Mouse (Mus musculus) myocyte (in vitro differentiated cells): ENCODE data around the gene Btaf1. TPM values are rescaled to one million over a fixed set of nuclear protein-coding genes. Genes with fewer than 3 reads are reported as not detected.
"Not testable (repeated sequence)": the region's sequence is repeated elsewhere in the genome, so short reads cannot be mapped to it uniquely, and the experiment has no call there.

Experiments used
- H3K27me3 ChIP-seq: one replicate; pipeline ENCODE4 v1.6.1; 2011; ENCODE audit not compliant: control insufficient read depth, insufficient read depth, insufficient read length
- H3K36me3 ChIP-seq: one replicate; pipeline ENCODE4 v1.6.1; 2011; ENCODE audit not compliant: control insufficient read depth, insufficient read depth
- H3K4me2 ChIP-seq: one replicate; pipeline ENCODE4 v1.6.1; 2011; ENCODE audit warnings: low read depth, control low read depth
- H3K4me3 ChIP-seq: one replicate; pipeline ENCODE4 v1.5.1; 2011; ENCODE audit warnings: mild to moderate bottlenecking, control low read depth, moderate library complexity
- H3K79me2 ChIP-seq: one replicate; pipeline ENCODE4 v1.6.1; 2011; ENCODE audit not compliant: control insufficient read depth, insufficient read depth
- H3ac ChIP-seq: one replicate; pipeline ENCODE4 v1.6.1; 2011; ENCODE audit not compliant: control insufficient read depth, insufficient read length
- CEBPB ChIP-seq: IDR thresholded peaks from 2 replicates; pipeline ENCODE4 v1.6.1; 2011; ENCODE audit warnings: mild to moderate bottlenecking, moderate library complexity; ENCODE audit not compliant: poor library complexity, insufficient read depth, severe bottlenecking
- E2F4 ChIP-seq: IDR thresholded peaks from one replicate; pipeline ENCODE4 v1.6.1; 2011; ENCODE audit warnings: mild to moderate bottlenecking, control low read depth, moderate library complexity; ENCODE audit not compliant: insufficient read depth
- MAX ChIP-seq: IDR thresholded peaks from one replicate; pipeline ENCODE4 v1.6.1; 2011; ENCODE audit warnings: low read depth, mild to moderate bottlenecking, control low read depth
- MYOD1 ChIP-seq, 3 experiments: IDR thresholded peaks; one replicate each; pipeline ENCODE4 v1.6.1; 2011; ENCODE audit warnings: control low read depth in 2 of 3, low read depth in 2 of 3, mild to moderate bottlenecking in 2 of 3, moderate library complexity in 1 of 3; ENCODE audit not compliant: insufficient read length in 2 of 3, control insufficient read depth in 1 of 3
- MYOG ChIP-seq, 3 experiments: IDR thresholded peaks; one replicate each; pipeline ENCODE4 v1.6.1; 2011; ENCODE audit warnings: control low read depth in 2 of 3, low read depth in 2 of 3, mild to moderate bottlenecking in 2 of 3; ENCODE audit not compliant: insufficient read length in 2 of 3, control insufficient read depth in 1 of 3, insufficient read depth in 1 of 3
- POLR2A ChIP-seq: IDR thresholded peaks from one replicate; pipeline ENCODE4 v1.6.1; 2011; ENCODE audit warnings: low read depth, mild to moderate bottlenecking, control low read depth, moderate library complexity; ENCODE audit not compliant: insufficient read length
- POLR2AphosphoS2 ChIP-seq: IDR thresholded peaks from one replicate; pipeline ENCODE4 v1.6.1; 2011; ENCODE audit warnings: low read depth, control low read depth; ENCODE audit not compliant: insufficient read length
- REST ChIP-seq: IDR thresholded peaks from one replicate; pipeline ENCODE4 v1.6.1; 2011; ENCODE audit warnings: mild to moderate bottlenecking, control low read depth, moderate library complexity; ENCODE audit not compliant: insufficient read depth, insufficient read length
- SRF ChIP-seq: IDR thresholded peaks from one replicate; pipeline ENCODE4 v1.6.1; 2011; ENCODE audit warnings: low read depth; ENCODE audit not compliant: control insufficient read depth, insufficient read length
- TCF12 ChIP-seq: IDR thresholded peaks from one replicate; pipeline ENCODE4 v1.6.1; 2011; ENCODE audit warnings: mild to moderate bottlenecking, control low read depth; ENCODE audit not compliant: poor library complexity, insufficient read depth, severe bottlenecking
- TCF3 ChIP-seq: IDR thresholded peaks from one replicate; pipeline ENCODE4 v1.6.1; 2011; ENCODE audit warnings: low read depth, control low read depth; ENCODE audit not compliant: insufficient read length
- USF1 ChIP-seq: IDR thresholded peaks from one replicate; pipeline ENCODE4 v1.6.1; 2011; ENCODE audit warnings: low read depth, mild to moderate bottlenecking, control low read depth, moderate library complexity
- polyA plus RNA-seq: library from polyadenylated mRNA; unstranded; fragments of >200 nt; fragmentation: generic; extraction: Trizol; gene quantifications from one replicate; pipeline ENCODE4 v1.2.1, GENCODE M21; 2012; ENCODE audit warnings: missing spikeins

The Btaf1 gene
- polyA plus RNA-seq, 1 experiment: 4.8 TPM

GRCm38 (mm10) chr19:36953637-36954206, 27.8 kb downstream of the Btaf1 start:
- H3K27me3 ChIP-seq: no peaks in the 10 kb centered on the region
- TF ChIP-seq POLR2A (no peak), MYOG (IDR thresholded peaks at IDR 0.05; ENCODE audit: control insufficient read depth in 1 of 3, insufficient read depth in 1 of 3, insufficient read length in 2 of 3, low read depth in 2 of 3) (no peak), REST (no peak), MAX (no peak), USF1 (no peak), TCF12 (no peak), MYOD1 (IDR thresholded peaks at IDR 0.05; ENCODE audit: control insufficient read depth in 1 of 3, insufficient read length in 2 of 3, low read depth in 2 of 3) (no peak), E2F4 (no peak), SRF (no peak)

GRCm38 (mm10) chr19:36958331-36958730, 32.5 kb downstream of the Btaf1 start:
- Histone ChIP-seq H3K36me3 (peaks cover 38% of the 10 kb centered on the region), H3ac (no peak overlapping the region), H3K4me2 (no peak overlapping the region), H3K79me2 (peaks cover 22% of the 10 kb centered on the region), H3K27me3 (no peaks in the 10 kb centered on the region), H3K4me3 (no peak overlapping the region)
- no peak for TF ChIP-seq E2F4
- no peak for TF ChIP-seq USF1
- no peak for TF ChIP-seq POLR2AphosphoS2
- TF ChIP-seq REST: no peak
- no peak for TF ChIP-seq TCF3
- TF ChIP-seq TCF12: no peak
- no peak for TF ChIP-seq CEBPB
- TF ChIP-seq POLR2A: no peak
- TF ChIP-seq MAX: no peak
- no peak for TF ChIP-seq MYOG (IDR thresholded peaks at IDR 0.05; ENCODE audit: control insufficient read depth in 1 of 3, insufficient read depth in 1 of 3, insufficient read length in 2 of 3, low read depth in 2 of 3)
- no peak for TF ChIP-seq SRF
- no peak for TF ChIP-seq MYOD1 (IDR thresholded peaks at IDR 0.05; ENCODE audit: control insufficient read depth in 1 of 3, insufficient read length in 2 of 3, low read depth in 2 of 3)

More at GRCm38 (mm10) chr19:36953637-36954206, 27.8 kb downstream of the Btaf1 start:
- H3K4me2 ChIP-seq: no peak overlapping the region
- H3K79me2 ChIP-seq: peaks cover 60% of the 10 kb centered on the region
- H3K36me3 ChIP-seq: peaks cover 26% of the 10 kb centered on the region
- H3ac ChIP-seq: no peak overlapping the region
- H3K4me3 ChIP-seq: no peak overlapping the region

- Histone ChIP-seq H3ac (no peak overlapping the region), H3K36me3 (peaks cover 50% of the 10 kb centered on the region)
Observed at GRCm38 (mm10) chr19:36961320-36961719, 35.4 kb downstream of the Btaf1 start.

GRCm38 (mm10) chr19:36962544-36963260, 36.8 kb downstream of the Btaf1 start:
- H3K36me3 ChIP-seq: peaks cover 47% of the 10 kb centered on the region
- H3K4me2 ChIP-seq, H3K27me3 ChIP-seq, H3ac ChIP-seq, H3K79me2 ChIP-seq, H3K4me3 ChIP-seq: not testable (repeated sequence)

More at GRCm38 (mm10) chr19:36961320-36961719, 35.4 kb downstream of the Btaf1 start:
- Histone ChIP-seq H3K4me3 (no peak overlapping the region), H3K79me2 (no peaks in the 10 kb centered on the region), H3K4me2 (no peak overlapping the region), H3K27me3 (no peaks in the 10 kb centered on the region)
- TF ChIP-seq MYOD1 (IDR thresholded peaks at IDR 0.05; ENCODE audit: control insufficient read depth in 1 of 3, insufficient read length in 2 of 3, low read depth in 2 of 3) (no peak), TCF3 (no peak), MYOG (IDR thresholded peaks at IDR 0.05; ENCODE audit: control insufficient read depth in 1 of 3, insufficient read depth in 1 of 3, insufficient read length in 2 of 3, low read depth in 2 of 3) (no peak), USF1 (no peak), TCF12 (no peak)

GRCm38 (mm10) chr19:37004557-37004956, 78.7 kb downstream of the Btaf1 start:
- Histone ChIP-seq H3K79me2 (no peaks in the 10 kb centered on the region), H3K4me2 (no peak overlapping the region), H3K4me3 (no peak overlapping the region), H3K27me3 (no peaks in the 10 kb centered on the region), H3ac (no peak overlapping the region), H3K36me3 (peaks cover 68% of the 10 kb centered on the region)
- TF ChIP-seq CEBPB (no peak), TCF12 (no peak), POLR2A (no peak), MYOD1 (IDR thresholded peaks at IDR 0.05; ENCODE audit: control insufficient read depth in 1 of 3, insufficient read length in 2 of 3, low read depth in 2 of 3) (no peak), REST (no peak), E2F4 (no peak), MYOG (IDR thresholded peaks at IDR 0.05; ENCODE audit: control insufficient read depth in 1 of 3, insufficient read depth in 1 of 3, insufficient read length in 2 of 3, low read depth in 2 of 3) (no peak), USF1 (no peak), TCF3 (no peak)
